Mouse (Mus musculus) ovary, postnatal 14 days (tissue): ENCODE measurements at regions not wholly inside any gene's neighbourhood (a gene's known extent, or its start where the extent isn't known, plus 50 kb on each side); places are given as distances from the start of the nearest gene placed in this dataset.
"Not testable (repeated sequence)": the region's sequence is repeated elsewhere in the genome, so short reads cannot be mapped to it uniquely, and the experiment has no call there.

Experiments used
- DNase-seq: peaks from one replicate; pipeline ENCODE4 v3.0.0; 2022; ENCODE audit warnings: low spot score

- DNase-seq, result no peak
Measured at GRCm38 (mm10) chr5:45382804-45383203, 67.2 kb downstream of the Qdpr start.

GRCm38 (mm10) chr5:45378486-45378885 lies 71.5 kb downstream of the Qdpr start:
- no peak for DNase-seq

- DNase-seq, result no peak
Measured at GRCm38 (mm10) chr5:45373069-45373468, 77.0 kb downstream of the Qdpr start.

GRCm38 (mm10) chr5:45368451-45368850 lies 81.6 kb downstream of the Qdpr start:
- no peak for DNase-seq

DNA sequence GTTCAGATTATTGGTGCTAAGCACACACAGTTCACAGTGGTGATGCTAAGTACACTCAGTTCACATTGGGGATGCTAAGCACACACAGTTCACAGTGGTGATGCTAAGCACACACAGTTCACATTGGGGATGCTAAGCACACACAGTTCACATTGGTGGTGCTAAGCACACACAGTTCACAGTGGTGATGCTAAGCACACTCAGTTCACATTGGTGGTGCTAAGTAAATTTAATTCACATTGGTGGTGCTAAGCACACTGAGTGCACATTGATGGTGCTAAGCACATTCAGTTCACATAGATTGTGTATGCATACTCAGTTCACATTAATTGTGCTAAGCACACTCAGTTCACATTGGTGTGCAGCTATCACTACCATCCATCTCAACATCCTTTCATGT lies 89.8 kb downstream of the Qdpr start:
- no peak for DNase-seq

GRCm38 (mm10) chr5:45340411-45340810 lies 109.6 kb downstream of the Qdpr start:
- DNase-seq, result no peak

GRCm38 (mm10) chr5:45336801-45337200 lies 113.2 kb downstream of the Qdpr start:
- no peak for DNase-seq

DNA sequence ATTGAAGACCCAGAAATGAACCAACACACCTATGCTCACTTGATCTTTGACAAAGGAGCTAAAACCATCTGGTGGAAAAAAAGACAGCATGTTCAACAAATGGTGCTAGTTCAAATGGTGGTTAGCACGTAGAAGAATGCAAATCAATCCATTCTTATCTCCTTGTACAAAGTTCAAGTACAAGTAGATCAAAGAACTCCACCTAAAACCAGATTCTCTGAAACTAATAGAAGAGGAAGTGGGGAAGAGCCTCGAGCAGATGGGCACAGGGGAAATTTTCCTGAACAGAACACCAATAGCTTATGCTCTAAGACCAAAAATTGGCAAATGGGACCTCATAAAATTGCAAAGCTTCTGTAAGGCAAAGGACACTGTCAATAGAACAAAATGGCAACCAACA lies 125.6 kb downstream of the Qdpr start:
- DNase-seq, result not testable (repeated sequence)

- DNase-seq, result no peak
Measured at GRCm38 (mm10) chr5:45323500-45323899, 126.5 kb downstream of the Qdpr start.

DNA sequence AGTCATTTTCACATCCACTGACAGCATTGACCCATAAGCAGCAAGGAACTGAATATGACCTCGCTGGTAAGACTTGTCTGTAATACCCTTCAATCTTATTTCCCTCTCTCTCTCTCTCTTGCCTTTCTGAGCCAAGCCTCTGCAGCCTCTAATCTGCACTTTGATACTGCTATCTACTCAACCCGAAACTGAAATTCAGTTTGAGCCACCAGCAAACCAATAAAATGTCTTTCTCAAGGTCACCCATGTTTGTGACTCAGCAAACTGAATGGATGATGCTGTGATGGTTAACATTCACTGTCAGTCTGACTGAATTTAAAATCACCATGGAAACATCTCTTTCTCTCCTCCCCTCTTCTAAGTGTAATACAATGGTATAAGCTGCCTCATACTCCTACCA lies 132.0 kb downstream of the Qdpr start:
- no peak for DNase-seq

DNA sequence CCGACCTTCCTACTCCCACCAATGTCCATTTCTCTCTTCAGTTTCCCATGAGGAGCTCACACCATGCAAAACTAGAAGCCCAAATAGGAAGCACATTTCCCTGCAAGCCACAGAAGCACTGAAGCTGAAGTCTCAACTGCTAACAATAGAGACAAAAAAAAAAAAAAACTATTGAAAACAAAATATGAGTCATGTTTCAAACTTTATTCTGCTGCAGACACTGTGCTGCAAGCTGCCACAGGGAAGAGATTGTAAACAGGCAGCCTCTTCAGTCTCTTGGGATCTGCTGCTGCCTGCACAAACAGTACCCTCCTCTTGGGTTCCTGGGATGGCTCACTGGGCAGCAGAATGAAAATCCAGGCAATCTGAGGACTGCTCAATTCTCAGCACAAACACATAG lies 148.9 kb downstream of the Qdpr start:
- no peak for DNase-seq

GRCm38 (mm10) chr5:45298872-45299271 lies 151.2 kb downstream of the Qdpr start:
- no peak for DNase-seq

DNA sequence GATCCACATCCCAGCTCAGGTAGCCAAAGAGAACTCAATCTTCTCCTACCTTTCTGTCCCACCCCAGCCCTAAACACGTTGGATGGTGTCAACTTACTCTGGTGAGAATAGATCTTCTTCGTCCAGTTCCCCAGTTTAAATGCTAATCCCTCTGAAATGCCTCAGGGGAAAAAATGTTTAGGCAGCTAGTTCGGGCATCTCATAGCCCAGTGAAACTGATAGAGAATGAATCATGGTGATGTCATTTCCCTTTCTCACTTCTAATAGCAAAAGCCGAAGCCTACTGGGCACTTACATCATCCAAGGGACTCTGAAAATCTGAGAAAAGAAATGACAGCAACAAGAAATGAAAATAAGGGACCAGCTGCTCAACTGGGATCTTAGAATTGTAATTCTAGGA lies 154.9 kb downstream of the Qdpr start:
- no peak for DNase-seq

GRCm38 (mm10) chr5:45292833-45293546 lies 157.0 kb downstream of the Qdpr start:
- DNase-seq, result no peak

- peak; percentile 22 for DNase-seq
Measured at GRCm38 (mm10) chr5:45292383-45292782, 157.7 kb downstream of the Qdpr start.

GRCm38 (mm10) chr5:45291752-45292151 lies 158.3 kb downstream of the Qdpr start:
- no peak for DNase-seq

DNA sequence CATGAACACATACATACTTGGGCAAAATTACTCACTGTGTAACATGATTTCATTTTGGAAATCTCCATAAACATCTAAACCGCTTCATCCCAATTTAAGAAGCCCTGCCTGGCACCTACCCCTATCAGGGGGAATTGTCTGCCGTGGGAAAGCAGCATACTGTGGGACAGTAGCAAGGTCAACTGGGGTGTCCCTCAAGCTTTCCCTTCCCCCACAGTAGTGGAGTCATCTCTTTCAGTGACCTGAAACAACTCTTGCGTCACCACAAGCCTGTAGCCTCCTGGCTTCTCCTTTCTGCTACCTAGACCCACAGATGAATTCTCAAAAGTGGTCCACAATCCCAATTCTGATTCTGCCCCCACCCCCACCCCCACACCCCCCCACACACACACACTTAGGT lies 158.8 kb downstream of the Qdpr start:
- no peak for DNase-seq

DNA sequence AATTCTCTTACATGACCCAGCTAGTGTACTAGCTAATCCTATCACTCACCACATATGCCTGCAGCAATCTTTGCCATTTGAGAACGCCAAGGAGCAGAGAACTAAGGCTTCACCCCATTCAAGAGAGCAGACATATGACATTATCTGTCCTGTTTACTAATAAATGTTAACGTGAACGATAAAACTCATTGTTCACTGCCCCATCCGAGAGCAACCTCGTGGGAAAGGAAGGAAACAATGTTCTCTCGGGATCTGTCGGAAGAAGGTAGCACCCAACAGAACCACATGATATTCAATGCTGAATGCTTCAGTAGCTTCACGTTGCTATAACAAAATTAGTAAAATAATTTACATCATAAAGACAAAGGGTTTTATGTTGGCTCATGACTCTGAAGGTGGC lies 163.6 kb downstream of the Qdpr start:
- no peak for DNase-seq

DNA sequence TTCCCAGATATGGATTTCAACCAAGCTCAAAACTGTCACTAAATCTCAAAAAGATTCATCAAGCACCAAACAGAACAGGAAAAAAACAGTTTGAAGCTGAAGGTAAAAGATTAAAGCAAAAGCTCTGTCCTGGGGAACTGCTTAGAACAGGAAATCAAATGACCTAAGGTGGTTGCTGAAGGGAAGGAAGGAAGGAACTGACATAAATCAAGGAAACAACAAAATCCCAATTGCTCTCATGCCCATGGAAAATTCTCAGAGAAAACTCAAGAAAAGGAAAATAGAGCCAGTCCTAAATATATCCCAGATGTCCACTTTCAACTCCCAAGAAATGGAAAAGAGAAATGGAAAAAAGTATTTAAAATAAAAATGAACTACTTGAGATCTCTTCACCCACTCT lies 165.4 kb downstream of the Qdpr start:
- no peak for DNase-seq

GRCm38 (mm10) chr5:45283908-45284415 lies 166.1 kb downstream of the Qdpr start:
- DNase-seq, result no peak

DNA sequence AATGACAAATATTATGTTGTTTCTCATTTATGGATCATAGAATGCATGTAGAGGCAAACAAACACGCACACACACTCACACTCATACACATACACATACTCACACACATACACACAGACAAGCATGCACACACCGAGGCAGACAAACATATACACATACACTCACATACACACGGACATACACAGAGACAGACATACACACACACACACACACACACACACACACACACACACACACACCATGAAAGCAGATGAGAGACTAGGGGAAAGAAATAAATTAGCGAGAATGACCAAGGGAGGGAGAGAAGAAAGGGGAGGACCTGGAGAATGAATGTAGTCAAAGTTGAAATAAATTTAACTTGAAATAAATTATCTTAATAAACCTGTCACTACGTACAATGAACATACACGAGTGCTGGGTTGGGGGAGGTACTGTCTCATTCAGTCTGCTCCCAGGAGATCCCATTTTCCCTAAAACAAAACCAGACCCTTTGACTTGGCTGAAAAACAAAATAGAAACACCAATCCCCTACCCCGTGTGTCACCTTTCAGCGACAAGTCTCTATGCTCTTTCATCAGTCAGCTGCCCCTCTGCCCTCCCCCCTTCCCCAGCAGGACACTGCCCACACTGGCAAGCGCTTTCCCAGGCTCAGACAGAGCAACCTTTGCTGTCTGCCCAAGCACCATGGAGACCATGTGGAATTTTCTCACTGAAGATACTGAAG lies 167.7 kb downstream of the Qdpr start:
- DNase-seq, result no peak

DNA sequence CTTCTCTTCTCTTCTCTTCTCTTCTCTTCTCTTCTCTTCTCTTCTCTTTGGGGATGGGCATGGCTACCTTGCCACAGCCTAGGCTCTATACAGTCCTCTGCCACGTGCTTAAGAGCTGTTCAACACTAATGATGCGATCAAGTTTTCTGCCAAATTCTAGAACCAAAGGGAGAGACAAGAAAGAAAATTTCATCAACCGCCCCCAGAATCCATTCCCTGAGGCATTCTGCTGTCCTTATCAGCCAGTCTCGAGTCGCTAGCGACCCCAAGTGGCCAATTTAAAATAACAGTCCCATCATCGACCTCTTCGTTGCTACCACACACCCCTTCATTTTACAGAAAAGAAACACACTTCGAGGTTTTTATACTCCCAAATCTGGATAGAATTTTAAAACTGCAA lies 171.5 kb downstream of the Qdpr start:
- DNase-seq, result peak; percentile 86

DNA sequence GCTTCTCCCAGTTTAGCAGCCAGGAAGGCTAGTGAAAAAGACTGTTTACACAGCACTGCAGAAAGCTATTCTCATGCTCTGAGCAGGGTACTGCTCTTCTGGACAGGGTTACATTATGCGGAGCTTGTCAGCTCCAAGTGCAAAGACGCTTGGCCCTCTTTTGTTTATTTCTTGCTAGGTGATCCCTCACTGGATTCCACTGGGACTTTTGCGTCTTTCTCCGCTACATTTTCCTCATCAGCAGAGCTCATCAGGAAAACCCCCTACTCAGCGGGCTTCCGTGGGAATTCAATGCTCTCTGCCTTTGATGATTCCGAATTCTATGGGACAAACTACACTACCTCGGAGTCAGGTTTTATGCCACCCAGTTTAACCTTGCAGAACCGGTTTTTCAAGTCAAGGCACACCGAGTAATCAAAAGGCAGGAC lies 172.0 kb downstream of the Qdpr start:
- DNase-seq, result no peak

DNA sequence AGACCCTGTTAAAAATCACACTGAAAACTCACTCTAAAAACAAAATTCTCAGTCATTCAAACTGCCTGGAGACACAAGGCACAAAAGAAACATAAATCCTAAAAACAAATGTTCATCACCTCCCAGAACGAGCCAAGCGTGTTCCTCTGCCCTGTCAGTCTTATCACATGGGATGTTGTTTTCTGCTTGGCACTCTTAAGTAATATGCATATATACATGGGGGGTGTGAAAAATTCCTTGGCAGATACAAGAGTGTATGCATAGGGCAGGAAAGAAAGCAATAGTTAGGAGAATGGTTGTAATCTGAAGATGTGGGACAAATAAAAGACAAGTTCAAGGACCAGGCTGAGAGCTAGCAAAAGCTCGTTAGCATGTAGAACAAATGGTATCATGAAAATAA lies 179.4 kb downstream of the Qdpr start:
- no peak for DNase-seq
